Mouse (Mus musculus) cerebellum, adult 2 months (tissue): ENCODE measurements around the gene Polr2j.

Source experiments
- CTCF ChIP-seq: fragments of 200-500 bp; IDR thresholded peaks from 2 replicates; pipeline ENCODE4 v1.5.1; 2011; ENCODE audit warnings: low read depth, mild to moderate bottlenecking, control low read depth, low read length, moderate library complexity, borderline replicate concordance; ENCODE audit not compliant: insufficient read depth
- POLR2A ChIP-seq: fragments of 200-500 bp; IDR thresholded peaks from 2 replicates; pipeline ENCODE4 v1.6.1; 2011; ENCODE audit warnings: low read length, control low read depth, borderline replicate concordance; ENCODE audit not compliant: insufficient read depth

DNA sequence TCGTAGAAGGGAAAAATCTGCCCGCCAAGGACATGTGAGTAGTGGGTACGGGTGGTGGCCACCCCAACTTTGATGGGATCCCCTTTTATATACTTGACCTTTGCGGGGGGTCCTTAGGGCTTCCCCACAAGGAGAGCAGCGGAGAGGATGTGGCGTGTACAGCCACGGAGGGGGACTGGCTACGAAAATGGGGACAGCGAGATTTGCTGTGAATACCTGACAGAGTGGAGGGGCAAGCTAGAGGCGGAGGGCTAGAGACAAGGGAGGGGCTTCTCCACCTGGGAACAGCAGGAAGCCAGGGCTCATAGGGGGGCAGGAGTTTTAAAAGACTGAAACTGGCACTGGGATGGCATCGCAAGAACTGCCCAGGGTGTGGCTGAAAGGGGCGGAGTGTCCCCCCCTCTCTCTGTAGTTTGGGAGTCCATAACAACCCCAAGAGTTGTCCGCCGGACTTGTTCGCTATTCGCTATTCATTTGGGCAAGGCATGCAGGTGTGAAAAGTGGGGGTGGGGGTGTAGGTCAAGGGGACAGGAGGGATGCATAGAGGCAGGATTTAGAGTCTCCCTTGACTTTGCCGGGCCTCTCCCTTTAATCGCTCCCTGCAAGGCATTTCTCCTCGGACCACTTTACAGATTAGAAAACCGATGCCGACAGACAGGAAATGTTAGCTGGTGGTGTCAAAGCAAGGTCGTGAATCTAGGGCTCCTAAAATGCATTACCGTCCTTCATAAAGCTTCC lies 32.1 kb upstream of the Polr2j start:
- TF ChIP-seq CTCF (no peak), POLR2A (no peak)
